Mouse (Mus musculus): ENCODE results near the gene Tnni3k.

DNA sequence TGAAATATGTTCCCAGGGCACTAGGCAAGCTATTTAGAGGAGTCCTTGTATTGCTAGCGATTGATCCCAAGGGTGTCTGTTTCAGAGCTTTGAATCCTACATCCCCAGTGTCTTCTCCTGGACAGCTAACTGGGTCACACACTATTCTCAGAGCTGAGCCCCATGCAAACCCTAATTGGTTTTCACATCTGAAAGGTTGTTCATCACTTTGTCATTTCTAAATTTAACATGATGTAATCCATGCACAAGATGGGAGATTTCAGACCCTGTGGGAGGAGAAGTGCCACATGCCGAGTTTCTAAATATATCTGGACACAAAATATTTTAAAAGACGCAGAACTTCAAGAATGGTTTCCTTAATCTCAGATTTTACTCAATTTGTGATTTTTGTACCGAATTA, 230.5 kb downstream of the Tnni3k start:
- TF ChIP-seq CTCF (IDR thresholded peaks at IDR 0.05; ENCODE audit: extremely low read depth, insufficient read depth, low read length) (no peak), POLR2A (IDR thresholded peaks at IDR 0.05; ENCODE audit: extremely low read depth, insufficient read depth, low read length) (no peak)

All from cortical plate, adult 2 months (tissue).